Comparison of ENCODE assay signal across 13 mouse cellular contexts in genomic region chr2:146745012-146745682, GRCm38 (mm10).
DNase-seq lines count a peak whose midpoint lies in the region; ATAC-seq and TF ChIP-seq lines count a peak whose summit lies in the region.
"Had no signal": no experiment of that assay in that cellular context is flagged by ENCODE, and none has a peak within 500 bp of the region (broad histone marks: within the 10 kb centered on the region; RNA-seq: fewer than 3 reads in every experiment).

No protein-coding gene starts in this region.

- 24% methylated on average over 18 of the region's 18 CpGs for WGBS in cerebellum, adult 2 months
- 62% methylated on average over 18 of the region's 18 CpGs for whole genome bisulfite sequencing in lung, embryonic 16.5 days
- 40% methylated on average over 18 of the region's 18 CpGs for WGBS in hindbrain, embryonic 16.5 days
- WGBS in neural tube, embryonic 15.5 days, result 54% methylated on average over 18 of the region's 18 CpGs

- H3K9ac ChIP-seq in lung, embryonic 16.5 days (ENCODE audit: low read length), result no peak overlapping the region
- H3K9ac ChIP-seq in hindbrain, embryonic 16.5 days (ENCODE audit: low read depth, low read length), result peak overlapping the region; percentile 53
- H3K9ac ChIP-seq in neural tube, embryonic 15.5 days (replicated peaks), result peak overlapping the region; percentile 21; the same call in 1 of the 2 replicates
- H3K9ac ChIP-seq: limb, embryonic 13.5 days; neural tube, embryonic 12.5 days had no signal

- TF ChIP-seq CTCF in cerebellum, adult 2 months (IDR thresholded peaks at IDR 0.05; ENCODE audit: borderline replicate concordance, insufficient read depth, low read depth, low read length), result no peak

- TF ChIP-seq POLR2A in cerebellum, adult 2 months (IDR thresholded peaks at IDR 0.05; ENCODE audit: borderline replicate concordance, insufficient read depth, low read length), result no peak

- 0 out of 2 replicates have a peak overlapping the region, but pooled peaks have one; percentile 4 for H3K4me2 ChIP-seq in lung, embryonic 16.5 days (ENCODE audit: low read depth, low read length)
- peak overlapping the region; percentile 54 for H3K4me2 ChIP-seq in hindbrain, embryonic 16.5 days (ENCODE audit: low read length)
- peak overlapping the region; percentile 51 for H3K4me2 ChIP-seq in neural tube, embryonic 15.5 days
- H3K4me2 ChIP-seq: limb, embryonic 13.5 days; neural tube, embryonic 12.5 days had no signal

- H3K27ac ChIP-seq in cerebellum, adult 2 months (ENCODE audit: insufficient read depth, low read length), result no peak overlapping the region
- H3K27ac ChIP-seq in lung, embryonic 16.5 days (ENCODE audit: low read length), result no peak overlapping the region
- H3K27ac ChIP-seq in hindbrain, embryonic 16.5 days (ENCODE audit: low read depth, low read length), result peak overlapping the region; percentile 81
- peak overlapping the region; percentile 84 for H3K27ac ChIP-seq in neural tube, embryonic 15.5 days (replicated peaks)
- H3K27ac ChIP-seq: limb, embryonic 13.5 days; neural tube, embryonic 12.5 days had no signal

- no peaks in the 10 kb centered on the region for H3K36me3 ChIP-seq in lung, embryonic 16.5 days (ENCODE audit: control insufficient read depth, insufficient read depth, low read length)
- H3K36me3 ChIP-seq in hindbrain, embryonic 16.5 days (ENCODE audit: control insufficient read depth, insufficient read depth, low read length), result no peaks in the 10 kb centered on the region
- H3K36me3 ChIP-seq in neural tube, embryonic 15.5 days, result no peaks in the 10 kb centered on the region
- H3K36me3 ChIP-seq: G1E; limb, embryonic 13.5 days; neural tube, embryonic 12.5 days had no signal

- no peaks in the 10 kb centered on the region for H3K9me3 ChIP-seq in lung, embryonic 16.5 days (ENCODE audit: control insufficient read depth, low read length)
- no peaks in the 10 kb centered on the region for H3K9me3 ChIP-seq in hindbrain, embryonic 16.5 days (ENCODE audit: control insufficient read depth, low read length)
- H3K9me3 ChIP-seq in neural tube, embryonic 15.5 days (replicated peaks), result no peaks in the 10 kb centered on the region
- H3K9me3 ChIP-seq: G1E; limb, embryonic 13.5 days; neural tube, embryonic 12.5 days had no signal

- H3K4me1 ChIP-seq in cerebellum, adult 2 months (ENCODE audit: control insufficient read depth, insufficient read depth, low read length), result no peaks in the 10 kb centered on the region
- H3K4me1 ChIP-seq in lung, embryonic 16.5 days (replicated peaks; ENCODE audit: control insufficient read depth, insufficient read depth, low read length), result no peaks in the 10 kb centered on the region
- H3K4me1 ChIP-seq in hindbrain, embryonic 16.5 days (ENCODE audit: control insufficient read depth, insufficient read depth, low read depth, low read length), result peaks cover 5% of the 10 kb centered on the region
- peaks cover 11% of the 10 kb centered on the region for H3K4me1 ChIP-seq in neural tube, embryonic 15.5 days
- H3K4me1 ChIP-seq: limb, embryonic 13.5 days had no signal

- DNase-seq in cerebellum, adult 2 months, result peak in 1 of 2 experiments; percentile 1
- no peak for DNase-seq in cerebellum, adult 9-11 months
- no peak for DNase-seq in lung, adult 18-20 months
- no peak for DNase-seq in urinary bladder, postnatal 36 days (ENCODE audit: low spot score in 2 of 2)
- no peak for DNase-seq in kidney, postnatal 4 days
- DNase-seq: adrenal gland, adult 8-10 months; lung, postnatal 36 days had no signal

- ATAC-seq in lung, embryonic 16.5 days (ENCODE audit: low read depth), result no peak
- ATAC-seq in hindbrain, embryonic 16.5 days, result no peak; the same call in 1 of the 2 replicates
- peak; percentile 42; the same call in 1 of the 2 replicates for ATAC-seq in neural tube, embryonic 15.5 days (ENCODE audit: low FRiP score)

- H3K4me3 ChIP-seq in cerebellum, adult 2 months (replicated peaks; ENCODE audit: insufficient read depth, low read depth, low read length), result peak overlapping the region; percentile 71
- H3K4me3 ChIP-seq in lung, embryonic 16.5 days (ENCODE audit: low read length), result no peak overlapping the region
- peak overlapping the region; percentile 38 for H3K4me3 ChIP-seq in hindbrain, embryonic 16.5 days (ENCODE audit: low read length)
- peak overlapping the region; percentile 34 for H3K4me3 ChIP-seq in neural tube, embryonic 15.5 days (replicated peaks)
- H3K4me3 ChIP-seq: limb, embryonic 13.5 days; neural tube, embryonic 12.5 days had no signal

- H3K27me3 ChIP-seq in cerebellum, adult 2 months (ENCODE audit: control insufficient read depth, insufficient read depth, low read length), result no peaks in the 10 kb centered on the region
- H3K27me3 ChIP-seq in lung, embryonic 16.5 days (ENCODE audit: control insufficient read depth, insufficient read depth, low read depth, low read length), result no peaks in the 10 kb centered on the region
- no peaks in the 10 kb centered on the region; the same call in 1 of the 2 replicates for H3K27me3 ChIP-seq in hindbrain, embryonic 16.5 days (replicated peaks; ENCODE audit: control insufficient read depth, insufficient read depth, low read length)
- H3K27me3 ChIP-seq in neural tube, embryonic 15.5 days (replicated peaks), result no peaks in the 10 kb centered on the region
- H3K27me3 ChIP-seq: limb, embryonic 13.5 days had no signal

Comparison
In these comparisons a context has a peak if more than half of its experiments do, and no peak if none do; other contexts are left out.
1. H3K27ac ChIP-seq: peak in hindbrain, embryonic 16.5 days (single experiment) and neural tube, embryonic 15.5 days (single experiment); none in cerebellum, adult 2 months (single experiment) and lung, embryonic 16.5 days (single experiment).
2. H3K4me2 ChIP-seq: peak in every context shown above with its lines; median percentile 54 in hindbrain, embryonic 16.5 days; 51 in neural tube, embryonic 15.5 days; 4 in lung, embryonic 16.5 days.